Mouse (Mus musculus) G1E (cell line): ENCODE data around the gene Lilra5.
"Not testable (repeated sequence)": the region's sequence is repeated elsewhere in the genome, so short reads cannot be mapped to it uniquely, and the experiment has no call there.

ENCODE experiments used
- CTCF ChIP-seq: IDR thresholded peaks from 2 replicates; pipeline ENCODE4 v1.5.1; 2012; ENCODE audit warnings: low read depth, low read length, inconsistent platforms, mixed read lengths
- GATA1 ChIP-seq: IDR thresholded peaks from 2 replicates; pipeline ENCODE4 v1.6.1; 2012; ENCODE audit warnings: borderline replicate concordance, low read length, inconsistent platforms, mixed read lengths
- POLR2AphosphoS5 ChIP-seq: IDR thresholded peaks from 2 replicates; pipeline ENCODE4 v1.6.1; 2012; ENCODE audit warnings: low read depth, low read length, inconsistent platforms; ENCODE audit not compliant: insufficient replicate concordance
- TAL1 ChIP-seq: conservative IDR thresholded peaks from 2 replicates; pipeline ENCODE4 v1.6.1; 2012; ENCODE audit warnings: low read depth, low read length, inconsistent platforms, mixed read lengths

DNA sequence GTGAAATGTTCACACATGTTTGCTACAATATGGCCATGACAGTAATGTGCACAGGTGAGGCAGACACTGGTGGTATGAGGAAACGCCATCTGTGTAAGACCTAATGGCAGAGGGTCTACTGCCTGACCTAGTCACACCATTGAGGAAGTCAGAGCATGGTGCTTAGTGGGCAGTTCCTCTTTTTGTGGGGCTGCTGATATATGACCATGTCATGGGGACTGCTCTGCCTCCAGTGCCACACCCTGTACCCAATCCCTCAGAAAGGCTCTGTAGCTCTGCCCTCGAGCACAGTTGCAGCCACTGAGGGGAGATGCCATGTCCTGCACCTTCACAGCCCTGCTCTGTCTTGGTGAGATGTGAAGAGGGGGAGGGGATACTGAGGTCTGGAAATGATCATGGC is 36.3 kb downstream of the Lilra5 start:
- TF ChIP-seq GATA1, CTCF, POLR2AphosphoS5, TAL1: not testable (repeated sequence)
